Mouse (Mus musculus) liver, postnatal 0 days (tissue): ENCODE results near the gene Top2a. TPM values are rescaled to one million over a fixed set of nuclear protein-coding genes. Genes with fewer than 3 reads are reported as not detected.

Source experiments
- ATAC-seq: fragments of 200-750 bp; cut with Nextera tagmentation; 2 replicates; pipeline ENCODE4 v1.8.0; 2017; ENCODE audit warnings: mild to moderate bottlenecking, moderate library complexity
- DNase-seq: peaks from one replicate; pipeline ENCODE4 v3.0.0-alpha.2; 2016
- H3K27ac ChIP-seq: fragments of 300-500 bp; sonication (generic); 2 replicates; pipeline ENCODE4 v1.5.1; 2014; ENCODE audit warnings: antibody characterized with exemption, moderate library complexity, mild to moderate bottlenecking, low read depth
- H3K27me3 ChIP-seq: fragments of 300-500 bp; sonication (generic); 2 replicates; pipeline ENCODE4 v1.6.1; 2014; ENCODE audit warnings: low read length, control low read depth, mixed read lengths; ENCODE audit not compliant: insufficient read depth
- H3K36me3 ChIP-seq: fragments of 300-500 bp; sonication (generic); replicated peaks from 2 replicates; pipeline ENCODE4 v1.6.1; 2014; ENCODE audit warnings: mild to moderate bottlenecking, control low read depth, low read length, moderate library complexity, mixed read lengths; ENCODE audit not compliant: insufficient read depth
- H3K4me1 ChIP-seq: fragments of 300-500 bp; sonication (generic); 2 replicates; pipeline ENCODE4 v1.6.1; 2014; ENCODE audit warnings: antibody characterized with exemption, mild to moderate bottlenecking, control low read depth; ENCODE audit not compliant: insufficient read depth
- H3K4me2 ChIP-seq: fragments of 300-500 bp; sonication (generic); 2 replicates; pipeline ENCODE4 v1.6.1; 2014; ENCODE audit warnings: low read depth, mild to moderate bottlenecking, low read length, moderate library complexity, mixed read lengths
- H3K4me3 ChIP-seq: fragments of 300-500 bp; sonication (generic); 2 replicates; pipeline ENCODE4 v1.5.1; 2014; ENCODE audit warnings: low read depth, low read length
- H3K9ac ChIP-seq: fragments of 300-500 bp; sonication (generic); replicated peaks from 2 replicates; pipeline ENCODE4 v1.6.1; 2014; ENCODE audit warnings: mild to moderate bottlenecking, moderate library complexity
- H3K9me3 ChIP-seq: fragments of 300-500 bp; sonication (generic); 2 replicates; pipeline ENCODE4 v1.6.1; 2016; ENCODE audit warnings: mild to moderate bottlenecking, control low read depth, low read length, mixed read lengths
- CTCF ChIP-seq: sonication (generic); IDR thresholded peaks from 2 replicates; pipeline ENCODE4 v1.5.1; 2016; ENCODE audit warnings: antibody characterized with exemption, low read depth
- EP300 ChIP-seq: IDR thresholded peaks from 2 replicates; pipeline ENCODE4 v1.6.1; 2016; ENCODE audit warnings: antibody characterized with exemption, low read depth, mild to moderate bottlenecking
- WGBS: fragments of 180-500 bp; shearing (Covaris S2); extraction: QIAGEN DNeasy Blood & Tissue Kit; methylation state at CpG from one replicate; pipeline ENCODE4 v1.1.7; 2014; ENCODE audit not compliant: insufficient replicate concordance; 5-methylcytosine and 5-hydroxymethylcytosine counted together
- polyA plus RNA-seq: library from polyadenylated mRNA; unstranded; fragments of >200 nt; fragmentation: Nextera tagmentation; extraction: Ambion mirVana; gene quantifications from 2 replicates; pipeline ENCODE4 v1.2.1, GENCODE M21; 2015

Gene Top2a
- polyA plus RNA-seq, 1 experiment from 2014 or later: 90.2 TPM

- no peak for TF ChIP-seq CTCF
- TF ChIP-seq EP300: no peak
- no peak overlapping the region for H3K9ac ChIP-seq
- H3K4me1 ChIP-seq: peaks cover 16% of the 10 kb centered on the region
- no peaks in the 10 kb centered on the region for H3K27me3 ChIP-seq
- 47% methylated on average over 17 of the region's 17 CpGs for WGBS
- H3K4me2 ChIP-seq: no peak overlapping the region
- no peak overlapping the region for H3K4me3 ChIP-seq
- H3K27ac ChIP-seq: no peak overlapping the region
- H3K36me3 ChIP-seq: peaks cover 37% of the 10 kb centered on the region
- ATAC-seq (no peak), DNase-seq (no peak)
- H3K9me3 ChIP-seq: no peaks in the 10 kb centered on the region
Measured at GRCm38 (mm10) chr11:98969496-98969927, 54.5 kb downstream of the Top2a start.

GRCm38 (mm10) chr11:98968716-98969495, 55.1 kb downstream of the Top2a start:
- no peak overlapping the region for H3K27ac ChIP-seq
- peaks cover 4% of the 10 kb centered on the region; the same call in 1 of the 2 replicates for H3K27me3 ChIP-seq
- peaks cover 37% of the 10 kb centered on the region for H3K36me3 ChIP-seq
- no peaks in the 10 kb centered on the region for H3K9me3 ChIP-seq
- TF ChIP-seq EP300 (no peak), CTCF (no peak)
- 31% methylated on average over 20 of the region's 20 CpGs for WGBS
- peaks cover 22% of the 10 kb centered on the region for H3K4me1 ChIP-seq
- 0 out of 2 replicates have a peak overlapping the region, but pooled peaks have one; percentile 22 for H3K4me2 ChIP-seq
- H3K9ac ChIP-seq: no peak overlapping the region; the same call in 1 of the 2 replicates
- DNase-seq (no peak), ATAC-seq (no peak)
- H3K4me3 ChIP-seq: no peak overlapping the region

GRCm38 (mm10) chr11:98968079-98968478, 55.9 kb downstream of the Top2a start:
- no peak for TF ChIP-seq EP300
- TF ChIP-seq CTCF: no peak
- 80% methylated on average over 16 of the region's 16 CpGs for WGBS
- Histone ChIP-seq H3K4me2 (no peak overlapping the region), H3K4me3 (no peak overlapping the region), H3K27me3 (peaks cover 5% of the 10 kb centered on the region), H3K27ac (no peak overlapping the region), H3K9ac (no peak overlapping the region), H3K4me1 (peaks cover 30% of the 10 kb centered on the region), H3K36me3 (peaks cover 33% of the 10 kb centered on the region), H3K9me3 (no peaks in the 10 kb centered on the region)
- DNase-seq: no peak
- ATAC-seq: no peak

- ATAC-seq (no peak), DNase-seq (no peak)
- no peak overlapping the region for H3K4me2 ChIP-seq
- WGBS: 53% methylated on average over 9 of the region's 9 CpGs
- no peaks in the 10 kb centered on the region for H3K9me3 ChIP-seq
- no peak overlapping the region for H3K9ac ChIP-seq
- H3K27me3 ChIP-seq: peaks cover 18% of the 10 kb centered on the region
- H3K4me3 ChIP-seq: no peak overlapping the region
- H3K36me3 ChIP-seq: peaks cover 24% of the 10 kb centered on the region
- TF ChIP-seq EP300 (no peak), CTCF (peak; percentile 22)
- no peak overlapping the region for H3K27ac ChIP-seq
- H3K4me1 ChIP-seq: peaks cover 45% of the 10 kb centered on the region
Measured at GRCm38 (mm10) chr11:98966499-98967141, 57.4 kb downstream of the Top2a start.

- 0 out of 2 replicates have a peak overlapping the region, but pooled peaks have one; percentile 16 for H3K9ac ChIP-seq
- TF ChIP-seq CTCF (no peak), EP300 (no peak)
- H3K36me3 ChIP-seq: peaks cover 21% of the 10 kb centered on the region
- ATAC-seq (no peak), DNase-seq (no peak)
- H3K27me3 ChIP-seq: peaks cover 29% of the 10 kb centered on the region
- WGBS: 44% methylated on average over 10 of the region's 11 CpGs
- H3K4me1 ChIP-seq: peaks cover 49% of the 10 kb centered on the region
- no peak overlapping the region for H3K4me3 ChIP-seq
- H3K4me2 ChIP-seq: peak overlapping the region; percentile 29; the same call in 1 of the 2 replicates
- no peak overlapping the region for H3K27ac ChIP-seq
- H3K9me3 ChIP-seq: no peaks in the 10 kb centered on the region
Measured at GRCm38 (mm10) chr11:98965416-98966077, 58.4 kb downstream of the Top2a start.
